Mouse (Mus musculus) E14TG2a.4 (cell line): Measurements from ENCODE around the gene Ptpn21.

Experiments used
- H3K27me3 ChIP-seq: 2 replicates; pipeline ENCODE4 v1.6.1; 2014; ENCODE audit warnings: low read length, control low read depth; ENCODE audit not compliant: insufficient read depth
- H3K36me3 ChIP-seq: 2 replicates; pipeline ENCODE4 v1.6.1; 2014; ENCODE audit warnings: low read length, control low read depth; ENCODE audit not compliant: insufficient read depth
- H3K4me1 ChIP-seq: replicated peaks from 2 replicates; pipeline ENCODE4 v1.6.1; 2014; ENCODE audit warnings: low read depth, low read length, control low read depth
- H3K4me3 ChIP-seq: replicated peaks from 2 replicates; pipeline ENCODE4 v1.5.1; 2014; ENCODE audit warnings: mild to moderate bottlenecking, low read length
- H3K9me3 ChIP-seq: 2 replicates; pipeline ENCODE4 v1.6.1; 2014; ENCODE audit warnings: low read length, control low read depth
- CTCF ChIP-seq: conservative IDR thresholded peaks from 2 replicates; pipeline ENCODE4 v1.5.1; 2014; ENCODE audit warnings: low read length
- NANOG ChIP-seq: IDR thresholded peaks from 2 replicates; pipeline ENCODE4 v1.6.1; 2014; ENCODE audit warnings: borderline replicate concordance, low read length, mixed read lengths
- POU5F1 ChIP-seq: IDR thresholded peaks from 2 replicates; pipeline ENCODE4 v1.6.1; 2014; ENCODE audit warnings: low read length, borderline replicate concordance

Gene Ptpn21

GRCm38 (mm10) chr12:98730682-98731081 is 6.5 kb downstream of the Ptpn21 start:
- H3K27me3 ChIP-seq = no peaks in the 10 kb centered on the region
- H3K9me3 ChIP-seq = no peaks in the 10 kb centered on the region
- peaks cover 36% of the 10 kb centered on the region for H3K4me1 ChIP-seq
- no peak overlapping the region for H3K4me3 ChIP-seq
- 0 out of 2 replicates have a peak, but pooled peaks cover 6% of the 10 kb centered on the region for H3K36me3 ChIP-seq
- no peak for TF ChIP-seq POU5F1

GRCm38 (mm10) chr12:98727186-98727585 is 10.0 kb downstream of the Ptpn21 start:
- no peaks in the 10 kb centered on the region for H3K27me3 ChIP-seq
- no peaks in the 10 kb centered on the region for H3K9me3 ChIP-seq
- H3K4me3 ChIP-seq = no peak overlapping the region
- TF ChIP-seq CTCF = no peak
- TF ChIP-seq NANOG = no peak
- no peak for TF ChIP-seq POU5F1
- H3K4me1 ChIP-seq = peaks cover 38% of the 10 kb centered on the region
- 0 out of 2 replicates have a peak, but pooled peaks cover 3% of the 10 kb centered on the region for H3K36me3 ChIP-seq

GRCm38 (mm10) chr12:98726078-98726477 is 11.1 kb downstream of the Ptpn21 start:
- TF ChIP-seq POU5F1 (no peak), CTCF (no peak), NANOG (no peak)
- H3K4me1 ChIP-seq = peaks cover 38% of the 10 kb centered on the region
- no peaks in the 10 kb centered on the region for H3K27me3 ChIP-seq
- no peak overlapping the region for H3K4me3 ChIP-seq
- H3K36me3 ChIP-seq = 0 out of 2 replicates have a peak, but pooled peaks cover 3% of the 10 kb centered on the region
- no peaks in the 10 kb centered on the region for H3K9me3 ChIP-seq

- TF ChIP-seq CTCF (no peak), NANOG (no peak), POU5F1 (no peak)
- no peaks in the 10 kb centered on the region for H3K27me3 ChIP-seq
- H3K36me3 ChIP-seq = no peaks in the 10 kb centered on the region
- H3K4me1 ChIP-seq = peaks cover 38% of the 10 kb centered on the region
- no peak overlapping the region for H3K4me3 ChIP-seq
- no peaks in the 10 kb centered on the region for H3K9me3 ChIP-seq
These were observed 12.2 kb downstream of the Ptpn21 start for GRCm38 (mm10) chr12:98724976-98725375.

GRCm38 (mm10) chr12:98724224-98724623 is 13.0 kb downstream of the Ptpn21 start:
- no peaks in the 10 kb centered on the region for H3K36me3 ChIP-seq
- no peaks in the 10 kb centered on the region for H3K27me3 ChIP-seq
- peaks cover 38% of the 10 kb centered on the region for H3K4me1 ChIP-seq
- no peak overlapping the region for H3K4me3 ChIP-seq
- no peak for TF ChIP-seq CTCF
- TF ChIP-seq NANOG = no peak
- no peak for TF ChIP-seq POU5F1
- no peaks in the 10 kb centered on the region for H3K9me3 ChIP-seq

- Histone ChIP-seq H3K4me3 (no peak overlapping the region), H3K4me1 (peaks cover 33% of the 10 kb centered on the region), H3K36me3 (no peaks in the 10 kb centered on the region), H3K9me3 (no peaks in the 10 kb centered on the region), H3K27me3 (no peaks in the 10 kb centered on the region)
- TF ChIP-seq NANOG (no peak), POU5F1 (no peak), CTCF (no peak)
These were observed 16.2 kb downstream of the Ptpn21 start for GRCm38 (mm10) chr12:98721030-98721429.

- Histone ChIP-seq H3K36me3 (no peaks in the 10 kb centered on the region), H3K4me3 (no peak overlapping the region), H3K4me1 (peaks cover 29% of the 10 kb centered on the region), H3K9me3 (no peaks in the 10 kb centered on the region), H3K27me3 (no peaks in the 10 kb centered on the region)
- TF ChIP-seq CTCF (no peak), POU5F1 (no peak), NANOG (no peak)
These were observed 16.6 kb downstream of the Ptpn21 start for GRCm38 (mm10) chr12:98720628-98721027.

- H3K4me1 ChIP-seq = no peaks in the 10 kb centered on the region; the same call in 1 of the 2 replicates
- peaks cover 4% of the 10 kb centered on the region for H3K9me3 ChIP-seq
- no peaks in the 10 kb centered on the region for H3K27me3 ChIP-seq
- H3K36me3 ChIP-seq = 0 out of 2 replicates have a peak, but pooled peaks cover 5% of the 10 kb centered on the region
- no peak for TF ChIP-seq POU5F1
- no peak for TF ChIP-seq CTCF
- no peak for TF ChIP-seq NANOG
- H3K4me3 ChIP-seq = no peak overlapping the region
These were observed 21.1 kb downstream of the Ptpn21 start for GRCm38 (mm10) chr12:98716142-98716541.

GRCm38 (mm10) chr12:98714757-98715156 is 22.4 kb downstream of the Ptpn21 start:
- Histone ChIP-seq H3K4me3 (no peak overlapping the region), H3K36me3 (0 out of 2 replicates have a peak, but pooled peaks cover 5% of the 10 kb centered on the region), H3K4me1 (no peaks in the 10 kb centered on the region; the same call in 1 of the 2 replicates), H3K9me3 (peaks cover 4% of the 10 kb centered on the region), H3K27me3 (no peaks in the 10 kb centered on the region)
- TF ChIP-seq CTCF = no peak
- no peak for TF ChIP-seq POU5F1
- no peak for TF ChIP-seq NANOG
